Mouse (Mus musculus) CH12.LX (cell line): ENCODE results near the gene Fkbp10.

Source experiments
- CTCF ChIP-seq, 2 experiments: IDR thresholded peaks in 1 of 2; conservative IDR thresholded peaks in 1 of 2; 2 replicates each; pipeline ENCODE4 v1.5.1; 2011 to 2012; ENCODE audit warnings: low read depth in 2 of 2, low read length in 2 of 2, improper control_type of control experiment in 1 of 2, inconsistent platforms in 1 of 2, mild to moderate bottlenecking in 1 of 2, moderate library complexity in 1 of 2
- ELF1 ChIP-seq: IDR thresholded peaks from 2 replicates; pipeline ENCODE4 v1.6.1; 2014; ENCODE audit warnings: low read depth, mild to moderate bottlenecking, inconsistent platforms, low read length, improper control_type of control experiment
- EP300 ChIP-seq: IDR thresholded peaks from 2 replicates; pipeline ENCODE4 v1.6.1; 2011; ENCODE audit warnings: low read length, improper control_type of control experiment
- KAT2A ChIP-seq: IDR thresholded peaks from 2 replicates; pipeline ENCODE4 v1.6.1; 2012; ENCODE audit warnings: low read length, improper control_type of control experiment, inconsistent platforms; ENCODE audit not compliant: insufficient replicate concordance
- MAX ChIP-seq: IDR thresholded peaks from 2 replicates; pipeline ENCODE4 v1.6.1; 2011; ENCODE audit warnings: low read length, improper control_type of control experiment
- MXI1 ChIP-seq: IDR thresholded peaks from 2 replicates; pipeline ENCODE4 v1.6.1; 2011; ENCODE audit warnings: mild to moderate bottlenecking, low read depth, low read length, improper control_type of control experiment
- NRF1 ChIP-seq: IDR thresholded peaks from 2 replicates; pipeline ENCODE4 v1.6.1; 2014; ENCODE audit warnings: low read depth, mild to moderate bottlenecking, inconsistent platforms, low read length, improper control_type of control experiment, moderate library complexity
- POLR2A ChIP-seq: IDR thresholded peaks from 2 replicates; pipeline ENCODE4 v1.6.1; 2011; ENCODE audit warnings: low read depth, mild to moderate bottlenecking, improper control_type of control experiment, low read length
- SIN3A ChIP-seq: IDR thresholded peaks from 2 replicates; pipeline ENCODE4 v1.6.1; 2012; ENCODE audit warnings: low read length, improper control_type of control experiment, inconsistent platforms
- USF1 ChIP-seq: IDR thresholded peaks from 2 replicates; pipeline ENCODE4 v1.6.1; 2014; ENCODE audit warnings: low read depth, mild to moderate bottlenecking, inconsistent platforms, low read length, improper control_type of control experiment
- ZC3H11A ChIP-seq: IDR thresholded peaks from 2 replicates; pipeline ENCODE4 v1.6.1; 2012; ENCODE audit warnings: low read depth, mild to moderate bottlenecking, inconsistent platforms, low read length, improper control_type of control experiment
- ZNF384 ChIP-seq: IDR thresholded peaks from 2 replicates; pipeline ENCODE4 v1.6.1; 2012; ENCODE audit warnings: low read depth, low read length, improper control_type of control experiment, inconsistent platforms

DNA sequence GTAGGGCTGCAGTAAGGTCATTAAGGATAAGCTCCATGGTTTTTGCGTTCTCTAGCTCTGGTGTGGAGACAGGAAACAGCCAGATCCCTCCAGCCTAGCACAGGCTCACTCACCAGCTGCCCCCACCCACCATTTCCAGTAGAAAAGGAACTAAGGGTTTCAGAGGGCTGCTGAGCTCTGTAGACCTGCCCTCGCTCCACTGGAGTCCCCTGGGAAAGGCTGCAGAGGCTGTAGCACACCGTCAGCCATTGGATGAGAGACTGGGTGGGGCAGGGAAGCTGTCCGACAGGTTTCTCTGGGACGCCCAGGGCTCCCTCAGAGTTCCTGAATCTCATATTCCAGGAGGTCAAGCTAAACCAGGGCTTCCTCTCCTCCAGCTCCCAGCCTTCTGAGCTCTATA lies 28.9 kb upstream of the Fkbp10 start:
- TF ChIP-seq KAT2A: no peak
- no peak for TF ChIP-seq MAX
- no peak for TF ChIP-seq NRF1
- TF ChIP-seq CTCF (conservative IDR thresholded peaks at IDR 0.05 in 1 of 2, IDR thresholded peaks at IDR 0.05 in 1 of 2; ENCODE audit: low read depth in 2 of 2, low read length in 2 of 2): no peak
- no peak for TF ChIP-seq ZC3H11A
- no peak for TF ChIP-seq POLR2A
- TF ChIP-seq ELF1: no peak
- no peak for TF ChIP-seq EP300
- TF ChIP-seq MXI1: no peak
- TF ChIP-seq USF1: no peak
- no peak for TF ChIP-seq SIN3A
- no peak for TF ChIP-seq ZNF384
